Mouse (Mus musculus) left cerebral cortex, postnatal 14 days (tissue): Measurements from ENCODE around the gene Pigf. TPM values are rescaled to one million over a fixed set of nuclear protein-coding genes. Genes with fewer than 3 reads are reported as not detected.

Experiments used
- DNase-seq, 2 experiments: peaks; one replicate each; pipeline ENCODE4 v3.0.0; 2021 to 2022; ENCODE audit warnings: low spot score in 2 of 2, mixed read lengths in 1 of 2
- intact Hi-C: fragments of 180-260 bp; cut with DNase I; formaldehyde crosslinking; loops from one replicate; pipeline ENCODE4 v1.15.1; 2025
- total RNA-seq, 2 experiments: library from RNA; stranded (reverse); gene quantifications; 2 replicates each; pipeline ENCODE4 v1.2.3; 2021

The Pigf gene
- total RNA-seq, 2 experiments from 2014 or later = 16.6 to 16.9 TPM

GRCm38 (mm10) chr17:86948801-86949200 lies 76.4 kb downstream of the Pigf start:
- intact Hi-C loops = no loop called here
- no peak for DNase-seq

GRCm38 (mm10) chr17:86947840-86948796 lies 77.1 kb downstream of the Pigf start, which contains the start of gene Atp6v1e2:
Atp6v1e2 (minus strand) TSS chr17:86947897.
- DNase-seq = peak in 1 of 2 experiments; percentile 27
- intact Hi-C loops = no loop called here

Other genes with a start within 250 kb of the Pigf start
- gene Tmem247, start 108.1 kb downstream of the Pigf start, total RNA-seq = not detected
- gene Atp6v1e2, start 77.5 kb downstream of the Pigf start, total RNA-seq = not detected
- 10 to 100 TPM; 32.2 to 32.3 TPM for gene Rhoq, start 62.3 kb downstream of the Pigf start, total RNA-seq
- 10 to 100 TPM; 58.6 to 61.3 TPM for gene Cript, start 144 bp upstream of the Pigf start, total RNA-seq
- 10 to 100 TPM; 74.9 to 79.7 TPM for gene Socs5, start 82.3 kb upstream of the Pigf start, total RNA-seq
- gene Mcfd2, start 240.5 kb upstream of the Pigf start, total RNA-seq = 10 to 100 TPM; 39.1 to 40.3 TPM